Comparison of ENCODE assay signal across 9 mouse cellular contexts in genomic region chr10:25434358-25435044, GRCm38 (mm10).
A peak's percentile ranks its signal among the peaks of the same experiment; 100 is the strongest.
DNase-seq lines count a peak whose midpoint lies in the region; ATAC-seq lines count a peak whose summit lies in the region.
"Had no signal": no experiment of that assay in that cellular context is flagged by ENCODE, and none has a peak within 500 bp of the region (broad histone marks: within the 10 kb centered on the region; RNA-seq: fewer than 3 reads in every experiment).

No protein-coding gene starts in this region.

- peak; percentile 39 for DNase-seq in kidney, adult 11 months
- no peak for DNase-seq in kidney, adult 18-20 months
- peak; percentile 36 to 57 for DNase-seq in kidney, postnatal 4 days
- DNase-seq in thymus, postnatal 36 days, result no peak
- no peak for DNase-seq in midbrain, embryonic 14.5 days
- DNase-seq in c-Kit-positive CD71-positive TER-119-positive erythroid progenitor cells, embryonic 14.5 days (ENCODE audit: low spot score), result no peak

- 29% methylated on average over 13 of the region's 13 CpGs for WGBS in heart, embryonic 13.5 days
- 71% methylated on average over 13 of the region's 13 CpGs for WGBS in midbrain, embryonic 14.5 days

- no peak; the same call in 1 of the 2 replicates for ATAC-seq in heart, embryonic 13.5 days (ENCODE audit: extremely low read depth, insufficient number of reproducible peaks, low FRiP score, low TSS enrichment)
- ATAC-seq in neutrophil, adult 5-6 weeks (ENCODE audit: extremely low read depth, insufficient number of reproducible peaks, low FRiP score, poor library complexity, severe bottlenecking), result peak; percentile 41; the same call in 1 of the 2 replicates
- no peak for ATAC-seq in midbrain, embryonic 14.5 days (ENCODE audit: low FRiP score, low TSS enrichment)

- peak overlapping the region; percentile 77 for H3K27ac ChIP-seq in heart, embryonic 13.5 days (replicated peaks)
- no peak overlapping the region for H3K27ac ChIP-seq in midbrain, embryonic 14.5 days (replicated peaks; ENCODE audit: low read depth, low read length)

- H3K4me3 ChIP-seq in heart, embryonic 13.5 days, result peak overlapping the region; percentile 2; the same call in 1 of the 2 replicates
- H3K4me3 ChIP-seq in midbrain, embryonic 14.5 days (replicated peaks; ENCODE audit: low read depth, low read length), result no peak overlapping the region

- no peaks in the 10 kb centered on the region for H3K9me3 ChIP-seq in heart, embryonic 13.5 days
- no peaks in the 10 kb centered on the region for H3K9me3 ChIP-seq in midbrain, embryonic 14.5 days (ENCODE audit: control insufficient read depth, low read length)
- H3K9me3 ChIP-seq: G1E had no signal

- no peaks in the 10 kb centered on the region for H3K27me3 ChIP-seq in heart, embryonic 13.5 days (replicated peaks)
- H3K27me3 ChIP-seq in midbrain, embryonic 14.5 days (ENCODE audit: control insufficient read depth, insufficient read depth, low read length), result no peaks in the 10 kb centered on the region

- H3K36me3 ChIP-seq in heart, embryonic 13.5 days, result no peaks in the 10 kb centered on the region
- no peaks in the 10 kb centered on the region for H3K36me3 ChIP-seq in midbrain, embryonic 14.5 days (ENCODE audit: control insufficient read depth, insufficient read depth, low read length)
- H3K36me3 ChIP-seq: G1E had no signal

- peaks cover 62% of the 10 kb centered on the region for H3K4me1 ChIP-seq in heart, embryonic 13.5 days
- H3K4me1 ChIP-seq in midbrain, embryonic 14.5 days (ENCODE audit: control insufficient read depth, insufficient read depth, low read length), result no peaks in the 10 kb centered on the region

- peak overlapping the region; percentile 42 for H3K4me2 ChIP-seq in heart, embryonic 13.5 days
- no peak overlapping the region for H3K4me2 ChIP-seq in midbrain, embryonic 14.5 days (ENCODE audit: low read length)

- H3K9ac ChIP-seq in heart, embryonic 13.5 days, result peak overlapping the region; percentile 54
- no peak overlapping the region for H3K9ac ChIP-seq in midbrain, embryonic 14.5 days (replicated peaks; ENCODE audit: low read length)

Comparison
In these comparisons a context has a peak if more than half of its experiments do, and no peak if none do; other contexts are left out.
1. DNase-seq: peak in kidney, adult 11 months (single experiment) and kidney, postnatal 4 days (2 of 2); none in kidney, adult 18-20 months (single experiment), thymus, postnatal 36 days (0 of 2), midbrain, embryonic 14.5 days (single experiment) and c-Kit-positive CD71-positive TER-119-positive erythroid progenitor cells, embryonic 14.5 days (single experiment).